Mouse (Mus musculus): ENCODE results near the gene Gnaq.

- TF ChIP-seq CTCF (IDR thresholded peaks at IDR 0.05; ENCODE audit: borderline replicate concordance, insufficient read depth, low read length), result no peak
- no peak for TF ChIP-seq POLR2A (IDR thresholded peaks at IDR 0.05; ENCODE audit: low read depth, low read length)
Measured at GRCm38 (mm10) chr19:16142990-16143389, 10.4 kb downstream of the Gnaq start.

All from embryonic fibroblast, embryonic 13.5 days (primary cell).